Mouse (Mus musculus): ENCODE measurements at regions not wholly inside any gene's neighbourhood (a gene's known extent, or its start where the extent isn't known, plus 50 kb on each side); places are given as distances from the start of the nearest gene placed in this dataset.
A peak's percentile ranks its signal among the peaks of the same experiment; 100 is the strongest.

- DNase-seq (ENCODE audit: low spot score in 2 of 2) = peak; percentile 8 to 13
These were observed 60.0 kb upstream of the Msi2 start for GRCm38 (mm10) chr11:88778326-88778725.

- DNase-seq (ENCODE audit: low spot score in 2 of 2) = no peak
These were observed 56.2 kb upstream of the Msi2 start for GRCm38 (mm10) chr11:88774401-88774931.

GRCm38 (mm10) chr11:88773961-88774360 lies 55.6 kb upstream of the Msi2 start:
- DNase-seq (ENCODE audit: low spot score in 2 of 2) = no peak

- no peak for DNase-seq (ENCODE audit: low spot score in 2 of 2)
These were observed 52.1 kb upstream of the Msi2 start for GRCm38 (mm10) chr11:88770405-88770804.

All from right cerebral cortex, adult 2 months (tissue).